Mouse (Mus musculus) heart, embryonic 10.5 days (tissue): ENCODE measurements around the gene Stx16. TPM values are rescaled to one million over a fixed set of nuclear protein-coding genes. Genes with fewer than 3 reads are reported as not detected.
A peak's percentile ranks its signal among the peaks of the same experiment; 100 is the strongest.

Experiments used
- DNase-seq: peaks from one replicate; pipeline ENCODE4 v3.0.0-alpha.2; 2017; ENCODE audit warnings: low spot score
- H3K27ac ChIP-seq: fragments of 300-500 bp; sonication (generic); 2 replicates; pipeline ENCODE4 v1.5.1; 2016; ENCODE audit warnings: mild to moderate bottlenecking
- H3K27me3 ChIP-seq: fragments of 300-500 bp; sonication (generic); 2 replicates; pipeline ENCODE4 v1.6.1; 2016; ENCODE audit warnings: mild to moderate bottlenecking; ENCODE audit not compliant: poor library complexity, insufficient read depth, severe bottlenecking
- H3K36me3 ChIP-seq: fragments of 300-500 bp; sonication (generic); 2 replicates; pipeline ENCODE4 v1.6.1; 2016; ENCODE audit warnings: mild to moderate bottlenecking, moderate library complexity
- H3K4me1 ChIP-seq: fragments of 300-500 bp; sonication (generic); 2 replicates; pipeline ENCODE4 v1.6.1; 2016; ENCODE audit warnings: mild to moderate bottlenecking
- H3K4me3 ChIP-seq: fragments of 300-500 bp; sonication (generic); 2 replicates; pipeline ENCODE4 v1.5.1; 2016; ENCODE audit warnings: mild to moderate bottlenecking, moderate library complexity
- H3K9me3 ChIP-seq: fragments of 300-500 bp; sonication (generic); 2 replicates; pipeline ENCODE4 v1.6.1; 2016; ENCODE audit warnings: mild to moderate bottlenecking, moderate library complexity
- WGBS: fragments of 180-500 bp; shearing (Covaris S2); methylation state at CpG from one replicate; pipeline ENCODE4 v1.1.7; 2016; 5-methylcytosine and 5-hydroxymethylcytosine counted together
- polyA plus RNA-seq: library from polyadenylated mRNA; unstranded; fragments of >200 nt; fragmentation: Nextera tagmentation; extraction: Ambion mirVana; gene quantifications from 2 replicates; pipeline ENCODE4 v1.2.1, GENCODE M21; 2016

Stx16 gene
- 10.1 and 11.9 TPM in 2 replicates for polyA plus RNA-seq

DNA sequence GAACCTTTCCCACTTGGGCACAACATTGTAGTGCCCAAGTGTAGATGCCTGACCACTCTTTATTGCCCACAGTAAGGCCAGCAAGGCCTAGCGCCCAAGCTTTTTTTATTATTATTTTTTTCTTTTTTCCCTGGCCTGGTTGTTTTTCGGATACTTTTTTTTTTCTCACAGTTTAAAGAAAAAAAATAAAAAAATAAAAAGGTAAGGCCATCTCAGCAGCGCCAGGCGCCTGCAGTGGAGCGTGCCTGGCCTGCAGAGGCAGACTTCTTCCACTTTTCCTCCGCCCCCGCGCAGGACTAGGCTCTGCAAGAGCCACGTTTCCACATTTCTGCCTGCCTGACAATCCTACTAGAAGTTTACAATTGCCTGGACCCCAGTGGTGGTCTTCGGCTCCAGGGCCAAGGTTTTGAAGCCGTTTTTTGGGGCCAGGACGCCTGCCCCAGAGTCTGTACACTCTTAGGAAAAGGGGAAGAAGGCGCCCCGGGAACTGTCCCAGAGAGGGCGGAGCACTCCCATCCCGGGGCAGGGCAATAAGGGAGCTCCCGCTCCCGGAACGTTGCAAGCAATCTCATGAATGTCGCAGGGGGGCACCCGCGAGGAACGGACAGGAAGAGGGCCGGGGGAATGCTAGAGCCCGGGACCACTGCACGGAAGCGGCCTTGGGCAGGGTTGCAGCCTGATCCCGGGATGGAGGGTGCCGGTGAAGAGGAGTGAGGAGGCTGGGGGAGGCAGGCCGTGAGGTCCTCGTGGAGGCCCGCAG lies at the start of gene Stx16:
Stx16 (plus strand) TSS at position 636 of the 760 bp plus-strand sequence.
- peak within 1 kb of the TSS; percentile 92 for H3K27ac ChIP-seq
- H3K9me3 ChIP-seq: no peaks in the 10 kb centered on the region
- no peaks in the 10 kb centered on the region for H3K36me3 ChIP-seq
- peaks cover 33% of the 10 kb centered on the region for H3K4me1 ChIP-seq
- no peaks in the 10 kb centered on the region for H3K27me3 ChIP-seq
- WGBS: under 1% methylated on average over 32 of the region's 32 CpGs
- DNase-seq: peak; percentile 96
- peak within 1 kb of the TSS; percentile 90 for H3K4me3 ChIP-seq

DNA sequence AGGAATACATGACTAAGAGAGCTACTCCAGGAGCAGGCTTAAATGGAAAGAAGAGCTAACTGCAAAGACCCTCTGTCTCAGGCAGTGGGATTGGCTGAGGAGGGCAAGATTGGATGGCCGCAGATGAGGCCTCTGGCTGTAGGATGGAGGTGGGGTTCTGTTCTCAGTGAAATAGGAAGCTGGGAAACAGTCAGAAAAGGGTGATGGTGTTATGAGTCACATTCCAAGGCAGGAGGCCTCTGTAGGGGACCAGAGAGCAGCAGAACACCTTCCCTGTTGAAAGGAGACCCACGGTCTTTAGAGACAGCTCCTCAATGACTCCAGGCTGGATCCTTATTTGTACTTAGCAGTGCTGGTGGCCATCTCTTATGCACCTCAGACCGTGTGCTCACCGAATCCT lies 49.7 kb upstream of the Stx16 start:
- WGBS: 43% methylated on average over 4 of the region's 4 CpGs
- Histone ChIP-seq H3K4me3 (no peak overlapping the region), H3K27me3 (no peaks in the 10 kb centered on the region), H3K27ac (no peak overlapping the region), H3K4me1 (peaks cover 18% of the 10 kb centered on the region), H3K9me3 (no peaks in the 10 kb centered on the region), H3K36me3 (no peaks in the 10 kb centered on the region)
- DNase-seq: peak; percentile 46

DNA sequence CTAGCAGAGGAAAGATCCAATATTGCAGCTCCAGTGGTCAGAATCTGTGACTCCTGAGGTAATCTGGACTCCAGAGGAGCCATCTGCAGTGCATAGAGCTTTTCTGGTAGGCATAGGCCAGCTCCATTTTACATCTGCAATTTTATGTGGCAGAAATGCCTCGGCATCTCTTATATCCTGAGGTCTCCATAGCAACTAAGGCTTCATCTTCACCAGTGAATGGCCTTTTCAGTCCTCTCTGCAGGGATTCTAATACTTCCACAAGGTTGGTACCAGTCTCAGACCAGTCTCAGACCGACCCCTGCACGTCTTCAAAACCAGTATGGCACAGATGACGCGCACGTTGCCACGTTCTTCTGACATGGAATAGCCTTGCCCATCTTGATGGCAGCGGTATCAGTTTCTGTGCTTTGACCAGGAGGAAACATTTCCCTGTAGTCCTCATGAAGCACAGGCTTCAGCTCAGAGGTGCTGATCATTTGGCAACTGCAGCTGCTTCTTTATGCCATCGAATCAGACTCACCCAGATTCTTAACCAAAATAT lies 42.8 kb upstream of the Stx16 start:
- Histone ChIP-seq H3K27ac (no peak overlapping the region), H3K9me3 (no peaks in the 10 kb centered on the region), H3K27me3 (no peaks in the 10 kb centered on the region), H3K4me1 (no peaks in the 10 kb centered on the region), H3K36me3 (no peaks in the 10 kb centered on the region), H3K4me3 (no peak overlapping the region)
- WGBS: 85% methylated on average over 9 of the region's 9 CpGs
- DNase-seq: peak; percentile 55

DNA sequence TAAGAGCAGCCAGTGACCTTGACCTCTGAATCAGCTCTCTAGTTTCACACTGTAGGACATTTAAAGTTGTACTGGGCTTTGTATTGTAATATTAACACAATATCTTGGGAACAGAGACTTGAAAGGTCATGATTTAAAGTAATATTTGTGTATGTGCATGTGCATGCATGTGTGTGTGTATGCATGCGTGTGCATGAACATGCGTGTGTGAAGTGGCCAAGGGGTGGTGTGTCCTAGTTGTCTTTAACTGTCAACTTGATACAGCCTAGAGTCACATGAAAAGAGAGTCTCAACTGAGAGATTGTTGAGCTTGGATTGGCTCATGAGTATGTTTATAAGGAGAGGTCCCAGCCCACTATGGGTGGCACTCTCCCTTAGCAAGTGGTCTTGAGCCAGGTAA lies 28.5 kb upstream of the Stx16 start:
- peaks cover 34% of the 10 kb centered on the region for H3K4me1 ChIP-seq
- no peaks in the 10 kb centered on the region for H3K9me3 ChIP-seq
- no peaks in the 10 kb centered on the region for H3K36me3 ChIP-seq
- H3K27ac ChIP-seq: no peak overlapping the region
- no peak overlapping the region for H3K4me3 ChIP-seq
- peaks cover 11% of the 10 kb centered on the region for H3K27me3 ChIP-seq
- DNase-seq: peak; percentile 51
- 90% methylated on average over 2 of the region's 2 CpGs for WGBS

DNA sequence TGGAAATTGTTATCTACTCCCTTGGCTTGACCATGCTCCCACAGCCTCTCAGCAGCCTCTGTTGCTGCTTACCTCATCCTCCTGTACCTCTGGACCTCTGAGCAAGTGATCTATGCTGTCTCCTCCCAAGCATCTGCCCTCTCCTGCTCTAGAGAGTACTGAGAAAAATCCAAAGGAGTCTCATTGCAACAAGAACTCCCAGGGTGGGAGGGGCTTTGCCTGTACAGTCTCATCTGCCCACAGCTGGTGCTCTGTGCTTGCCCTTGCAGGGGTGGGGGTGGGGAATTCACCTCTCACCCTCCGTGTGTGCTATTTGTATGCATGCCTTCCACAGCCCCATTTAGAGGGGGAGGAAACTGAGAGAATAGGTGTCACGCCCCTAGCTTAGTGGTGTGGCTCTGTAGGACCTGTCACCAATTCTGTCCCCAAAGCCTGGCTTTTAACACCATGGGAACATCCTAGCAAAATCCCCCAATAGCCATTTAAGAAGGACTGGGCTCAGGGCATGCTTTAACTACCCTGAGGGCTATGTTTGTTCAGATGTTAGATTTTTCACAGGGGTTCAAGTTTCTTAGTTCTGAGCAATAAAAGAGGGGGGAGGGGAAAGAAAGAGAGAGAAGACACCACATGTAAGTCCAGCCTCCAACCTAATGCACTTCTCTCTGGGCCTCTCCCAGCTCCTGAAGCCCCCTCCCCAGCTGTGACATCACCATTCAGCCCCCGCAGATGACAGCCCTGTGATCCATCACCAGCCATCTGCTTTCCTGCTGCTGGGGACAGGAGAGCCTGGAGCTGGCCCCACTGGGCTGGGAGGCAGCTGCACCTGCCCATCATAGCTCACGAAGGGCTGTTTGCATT lies 26.4 kb upstream of the Stx16 start:
- Histone ChIP-seq H3K9me3 (no peaks in the 10 kb centered on the region), H3K27ac (no peak overlapping the region), H3K4me3 (peak overlapping the region; percentile 12; the same call in 1 of the 2 replicates), H3K4me1 (peaks cover 34% of the 10 kb centered on the region), H3K36me3 (no peaks in the 10 kb centered on the region), H3K27me3 (peaks cover 11% of the 10 kb centered on the region)
- WGBS: 9% methylated on average over 4 of the region's 4 CpGs
- DNase-seq: peak; percentile 71

DNA sequence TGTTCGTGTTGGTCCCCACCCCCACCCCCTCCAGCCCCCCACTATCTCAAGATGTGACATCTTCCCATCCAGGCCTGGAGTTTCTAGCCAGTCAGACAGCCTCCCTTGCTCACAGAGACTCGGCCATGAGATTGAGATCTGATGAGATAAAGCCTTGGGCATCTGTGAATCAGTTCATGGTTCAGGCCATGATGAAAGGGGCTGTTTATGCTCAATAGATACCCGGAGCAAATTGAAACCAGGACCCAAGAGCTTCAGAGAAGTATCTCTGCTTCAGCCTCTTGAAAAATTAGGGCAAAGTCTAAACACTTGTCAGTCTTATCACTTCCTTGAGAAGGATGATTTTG lies 25.8 kb upstream of the Stx16 start:
- no peaks in the 10 kb centered on the region for H3K36me3 ChIP-seq
- no peak for DNase-seq
- peak overlapping the region; percentile 12; the same call in 1 of the 2 replicates for H3K4me3 ChIP-seq
- H3K4me1 ChIP-seq: peaks cover 34% of the 10 kb centered on the region
- no peak overlapping the region for H3K27ac ChIP-seq
- H3K27me3 ChIP-seq: peaks cover 11% of the 10 kb centered on the region
- WGBS: 5% methylated on average over 3 of the region's 3 CpGs
- H3K9me3 ChIP-seq: no peaks in the 10 kb centered on the region

DNA sequence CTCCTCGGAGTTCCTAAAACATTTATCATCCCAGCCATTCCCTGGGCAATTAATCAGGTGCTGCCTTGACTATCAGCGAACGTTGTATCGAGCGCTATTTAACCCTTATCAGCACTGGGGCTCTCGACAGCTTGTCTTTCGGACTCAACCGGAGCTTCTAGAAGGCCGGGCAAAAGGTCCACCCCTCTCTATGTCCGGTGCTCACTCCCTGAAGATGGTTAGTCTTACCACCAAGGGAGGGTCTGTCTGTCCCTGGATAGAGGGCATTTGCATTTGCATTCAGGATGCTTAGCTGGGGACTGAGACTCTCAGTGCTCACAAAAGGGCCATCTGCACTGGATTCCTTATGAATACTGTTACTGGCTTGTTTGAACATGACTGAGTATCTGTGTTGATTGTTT lies 25.0 kb upstream of the Stx16 start:
- Histone ChIP-seq H3K27ac (no peak overlapping the region), H3K4me1 (peaks cover 34% of the 10 kb centered on the region), H3K9me3 (no peaks in the 10 kb centered on the region), H3K36me3 (no peaks in the 10 kb centered on the region), H3K27me3 (peaks cover 11% of the 10 kb centered on the region), H3K4me3 (no peak overlapping the region; the same call in 1 of the 2 replicates)
- WGBS: 6% methylated on average over 10 of the region's 10 CpGs
- peak; percentile 53 for DNase-seq

DNA sequence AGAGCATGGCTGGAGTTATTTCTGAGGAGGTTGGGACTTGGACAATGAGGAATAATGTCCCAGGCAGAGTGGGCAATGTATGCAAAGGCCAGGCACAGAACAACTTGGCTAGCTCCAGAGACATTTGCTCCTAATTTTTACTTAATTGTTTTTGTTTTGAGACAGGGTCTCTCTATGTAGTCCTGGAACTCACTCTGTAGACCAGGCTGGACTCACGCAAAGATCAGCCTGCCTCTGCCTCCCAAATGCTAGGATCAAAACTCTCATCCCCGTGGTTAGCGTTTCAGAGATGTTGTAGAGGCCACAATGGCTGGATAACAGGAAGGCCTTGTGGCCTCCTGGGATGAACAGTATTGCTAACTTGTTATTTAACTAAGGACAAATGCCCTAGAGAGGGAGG lies 21.6 kb upstream of the Stx16 start:
- peak; percentile 58 for DNase-seq
- no peak overlapping the region for H3K27ac ChIP-seq
- H3K27me3 ChIP-seq: peaks cover 11% of the 10 kb centered on the region
- WGBS: 82% methylated on average over 3 of the region's 3 CpGs
- H3K36me3 ChIP-seq: no peaks in the 10 kb centered on the region
- no peaks in the 10 kb centered on the region for H3K9me3 ChIP-seq
- peaks cover 25% of the 10 kb centered on the region for H3K4me1 ChIP-seq
- H3K4me3 ChIP-seq: no peak overlapping the region

DNA sequence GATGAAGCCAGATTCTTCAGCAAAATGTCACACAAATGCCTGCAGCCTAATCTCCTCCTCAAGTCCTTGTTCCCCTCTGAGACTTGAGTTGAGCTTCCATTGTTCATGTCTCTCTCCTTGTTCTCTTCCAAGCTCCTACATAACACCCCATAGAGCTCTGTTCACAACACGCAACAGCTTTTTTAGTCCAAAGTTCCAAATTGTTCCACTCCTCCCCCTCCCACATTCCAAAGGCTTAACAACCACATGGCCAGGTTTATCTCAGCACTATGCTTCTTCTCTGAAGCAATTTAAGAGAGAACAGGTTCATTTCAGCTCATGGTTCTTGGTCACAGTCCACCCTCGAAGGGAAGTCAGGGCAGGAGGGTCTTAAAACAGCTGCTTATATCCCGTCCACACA lies 18.4 kb upstream of the Stx16 start:
- 75% methylated on average over 3 of the region's 3 CpGs for WGBS
- no peak for DNase-seq
- peaks cover 9% of the 10 kb centered on the region; the same call in 1 of the 2 replicates for H3K4me1 ChIP-seq
- no peaks in the 10 kb centered on the region for H3K9me3 ChIP-seq
- H3K27me3 ChIP-seq: no peaks in the 10 kb centered on the region
- H3K27ac ChIP-seq: no peak overlapping the region
- H3K36me3 ChIP-seq: no peaks in the 10 kb centered on the region
- H3K4me3 ChIP-seq: no peak overlapping the region

DNA sequence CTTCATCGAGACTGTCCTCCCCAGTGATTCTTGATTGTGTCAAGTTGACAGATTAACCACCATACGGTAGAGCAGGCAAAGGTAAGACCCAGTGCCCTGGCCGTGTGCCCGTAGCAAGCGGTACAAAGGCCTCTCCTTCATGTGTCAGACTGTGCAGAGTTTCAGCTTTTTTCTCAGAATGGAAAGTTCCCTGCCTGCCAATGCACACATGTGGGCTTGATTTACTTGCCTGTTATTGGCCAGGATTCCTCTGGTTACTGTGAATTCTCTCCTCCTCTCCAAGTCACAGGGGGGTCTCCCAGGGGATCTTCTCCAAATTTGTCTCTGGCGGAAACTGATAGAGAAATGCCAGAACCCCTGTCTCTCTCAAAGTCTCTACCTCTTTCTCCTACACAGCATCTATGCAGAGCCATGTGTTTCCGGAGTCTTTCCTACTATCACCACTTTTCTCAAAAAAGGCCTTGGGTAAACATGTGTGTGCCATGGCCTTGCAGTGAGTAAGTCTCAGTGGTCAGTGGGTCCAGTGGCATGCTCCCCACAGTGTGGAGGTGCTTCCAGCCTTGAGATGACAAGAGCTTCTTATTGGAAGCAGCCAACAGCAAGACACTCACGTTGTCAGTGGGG lies 17.7 kb upstream of the Stx16 start:
- no peaks in the 10 kb centered on the region for H3K27me3 ChIP-seq
- no peak overlapping the region for H3K4me3 ChIP-seq
- no peaks in the 10 kb centered on the region for H3K9me3 ChIP-seq
- peaks cover 14% of the 10 kb centered on the region; the same call in 1 of the 2 replicates for H3K4me1 ChIP-seq
- H3K27ac ChIP-seq: no peak overlapping the region
- H3K36me3 ChIP-seq: no peaks in the 10 kb centered on the region
- peak; percentile 61 for DNase-seq
- 73% methylated on average over 8 of the region's 8 CpGs for WGBS

DNA sequence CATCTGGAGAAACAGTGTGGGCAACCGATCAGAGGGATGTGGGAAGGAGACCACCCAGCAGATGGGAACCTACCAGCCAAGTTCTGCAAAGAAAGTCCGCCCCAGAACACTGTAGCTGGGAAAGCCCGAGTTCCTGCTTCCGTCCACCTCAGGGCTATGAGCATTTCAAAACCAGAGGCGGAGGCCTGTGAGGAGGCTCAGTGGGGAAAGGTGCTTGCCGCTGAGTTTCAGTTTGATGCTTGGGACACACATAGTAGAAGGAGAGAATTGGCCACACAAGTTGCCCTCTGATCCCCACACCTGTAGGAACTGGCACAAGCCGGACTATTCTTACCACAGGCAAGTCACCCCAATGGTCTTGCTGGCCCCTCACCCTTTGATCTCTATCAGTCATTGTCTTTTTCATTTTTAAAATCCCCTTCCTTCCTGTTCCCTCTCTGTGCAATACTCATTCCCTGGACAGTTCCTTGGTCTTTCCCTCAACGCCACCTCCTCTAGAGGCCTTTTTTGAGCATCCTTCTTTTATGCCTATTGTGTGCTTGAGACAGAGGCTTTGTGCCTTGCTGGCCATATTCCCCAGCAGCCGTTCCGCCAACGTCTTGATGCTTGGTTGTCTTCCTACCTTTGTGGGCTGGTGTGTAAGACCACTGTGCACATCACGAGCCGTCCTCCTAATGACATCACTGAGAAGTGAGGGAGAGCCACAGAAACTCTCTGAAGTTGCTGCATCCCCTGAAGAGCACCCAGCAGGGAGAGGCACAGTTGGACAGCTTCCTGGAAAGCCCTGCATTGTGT lies 16.3 kb upstream of the Stx16 start:
- DNase-seq: peak; percentile 58
- Histone ChIP-seq H3K4me1 (peaks cover 16% of the 10 kb centered on the region; the same call in 1 of the 2 replicates), H3K36me3 (no peaks in the 10 kb centered on the region), H3K27me3 (no peaks in the 10 kb centered on the region), H3K27ac (no peak overlapping the region), H3K9me3 (no peaks in the 10 kb centered on the region), H3K4me3 (no peak overlapping the region)
- WGBS: 87% methylated on average over 13 of the region's 13 CpGs

DNA sequence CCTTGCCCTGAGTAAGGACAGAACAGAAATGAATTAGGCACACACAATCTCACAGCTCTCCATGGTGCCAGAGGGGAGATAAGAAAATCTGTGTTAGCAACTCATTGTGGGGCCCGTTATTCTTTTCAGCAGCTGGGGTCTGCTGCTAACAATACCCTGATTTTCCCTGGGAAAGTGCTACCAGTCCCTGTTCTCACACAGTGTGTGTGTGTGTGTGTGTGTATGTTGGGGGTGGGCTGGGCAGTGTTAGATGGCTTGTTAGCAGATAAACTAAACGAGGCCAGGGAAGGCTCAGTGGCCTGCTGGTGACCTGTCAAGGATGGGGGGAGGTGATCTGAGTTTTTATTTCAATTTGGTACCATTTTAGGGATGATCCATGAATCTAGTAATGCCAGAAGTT lies 14.9 kb upstream of the Stx16 start:
- Histone ChIP-seq H3K4me1 (peaks cover 16% of the 10 kb centered on the region; the same call in 1 of the 2 replicates), H3K27ac (no peak overlapping the region), H3K4me3 (no peak overlapping the region), H3K9me3 (no peaks in the 10 kb centered on the region), H3K36me3 (no peaks in the 10 kb centered on the region), H3K27me3 (no peaks in the 10 kb centered on the region)
- 8% methylated on average over 2 of the region's 2 CpGs for WGBS
- DNase-seq: peak; percentile 74
